In the genomic region with DNA sequence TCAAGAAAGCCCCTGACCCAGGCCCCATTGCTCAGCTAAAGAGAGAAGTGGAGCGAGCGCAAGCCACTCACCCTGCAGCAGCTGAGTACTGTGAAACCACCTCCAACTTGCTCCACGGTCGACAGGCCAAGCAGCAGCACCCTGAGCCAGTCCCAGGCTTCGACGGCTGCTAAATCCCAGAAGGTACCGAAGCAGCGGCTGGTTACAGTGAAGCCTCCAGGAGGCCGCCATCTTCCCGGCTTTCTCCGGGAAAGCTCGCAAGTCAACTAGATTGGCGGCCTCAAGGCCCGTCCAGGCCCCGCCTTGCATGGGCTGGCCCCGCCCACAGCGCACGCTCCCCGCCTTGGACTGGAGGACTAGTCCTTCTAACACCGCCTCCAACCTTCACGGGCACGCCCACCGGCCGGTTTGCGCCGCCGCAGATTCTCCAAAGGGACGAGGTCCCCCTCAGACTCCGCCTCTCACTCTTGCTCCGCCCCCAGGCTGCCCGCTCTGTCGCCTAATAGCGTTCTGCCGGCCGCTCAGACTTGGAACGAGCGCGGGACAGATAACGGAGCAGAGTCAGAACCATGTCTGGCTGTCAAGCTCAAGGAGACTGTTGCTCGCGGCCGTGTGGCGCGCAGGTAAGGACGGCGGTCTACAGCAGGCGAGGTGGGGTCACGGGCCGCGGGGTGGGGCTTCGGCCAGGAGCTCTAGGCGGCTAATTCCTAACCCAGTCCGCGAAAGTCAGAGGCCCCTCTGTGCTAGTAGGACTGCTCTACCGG, we compare ENCODE assay signal across 8 mouse cellular contexts. TPM values are rescaled to one million over a fixed set of nuclear protein-coding genes. Genes with fewer than 3 reads are reported as not detected.
A peak's percentile ranks its signal among the peaks of the same experiment; 100 is the strongest.
DNase-seq lines count a peak whose midpoint lies in the region; ATAC-seq and TF ChIP-seq lines count a peak whose summit lies in the region.

Pdhx (minus strand) TSS at position 295 of the 764 bp plus-strand sequence.
Apip (plus strand) TSS at position 457 of the 764 bp plus-strand sequence.

- peak within 1 kb of the TSS; percentile 82 for H3K9ac ChIP-seq in hindbrain, embryonic 13.5 days

- H3K36me3 ChIP-seq in hindbrain, embryonic 13.5 days = peaks cover 4% of the 10 kb centered on the region; the same call in 1 of the 2 replicates

- peak; percentile 87 for DNase-seq in Patski (ENCODE audit: low read depth, low spot score)
- DNase-seq in cerebellum, postnatal 14 days = peak; percentile 100
- peak; percentile 99 to 100 for DNase-seq in frontal cortex, postnatal 14 days (ENCODE audit: low spot score in 2 of 2)
- peak; percentile 97 for DNase-seq in layer of hippocampus, postnatal 25 days (ENCODE audit: extremely low spot score in 1 of 2, low spot score in 1 of 2)
- peak; percentile 100 for DNase-seq in lung, postnatal 25 days (ENCODE audit: low spot score)
- peak; percentile 100 for DNase-seq in retina, embryonic 14.5 days (ENCODE audit: low spot score)
- peak; percentile 100 for DNase-seq in thymus, postnatal 4 days

- H3K4me3 ChIP-seq in hindbrain, embryonic 13.5 days = peak within 1 kb of the TSS; percentile 62

- POLR2A ChIA-PET in Patski (lab: Charles Lee) = interaction anchor here (0.8 to 1.4 kb wide), 3 partner anchors 9 to 24 kb away, joined by 3 read pairs; no protein-coding TSS in a partner anchor

- peak within 1 kb of the TSS; percentile 88 for H3K27ac ChIP-seq in hindbrain, embryonic 13.5 days

- H3K4me2 ChIP-seq in hindbrain, embryonic 13.5 days = peak within 1 kb of the TSS; percentile 63

- peaks cover 23% of the 10 kb centered on the region for H3K4me1 ChIP-seq in hindbrain, embryonic 13.5 days (replicated peaks)

- H3K9me3 ChIP-seq in hindbrain, embryonic 13.5 days = no peaks in the 10 kb centered on the region

- no peak for TF ChIP-seq CTCF in Patski (IDR thresholded peaks at IDR 0.05)

- ATAC-seq in Patski = peak; percentile 98
- peak; percentile 100 for ATAC-seq in hindbrain, embryonic 13.5 days (ENCODE audit: low FRiP score)

- in situ Hi-C loops in Patski (cut with MboI; ENCODE audit: low pct_unique_long_range_greater_than_20kb) = loop anchor here (25.0 kb wide), 1 partner anchor 1161 kb away; no protein-coding TSS in a partner anchor

- under 1% methylated on average over 55 of the region's 55 CpGs for WGBS in hindbrain, embryonic 13.5 days

- no peaks in the 10 kb centered on the region for H3K27me3 ChIP-seq in Patski
- H3K27me3 ChIP-seq in hindbrain, embryonic 13.5 days = no peaks in the 10 kb centered on the region

- CTCF ChIA-PET in Patski (lab: Charles Lee) = interaction anchor here (0.7 to 2.2 kb wide), 2 partner anchors 11 kb away, joined by 3 to 7 read pairs; no protein-coding TSS in a partner anchor

RNA-seq across cellular contexts. Expression of gene Pdhx, which starts in this region (rescaled TPM):
- 43.4 TPM for polyA plus RNA-seq in Patski (2021)
- 61.3 and 62.5 TPM in 2 replicates for polyA plus RNA-seq in hindbrain, embryonic 13.5 days (2015; fragmentation: Nextera tagmentation; extraction: Ambion mirVana)
- total RNA-seq in layer of hippocampus, postnatal 25 days (2021) = 10 to 100 TPM; 64.7 to 67.1 TPM

RNA-seq across cellular contexts. Expression of gene Apip, which starts in this region (rescaled TPM):
- 48.6 TPM for polyA plus RNA-seq in Patski (2021)
- polyA plus RNA-seq in hindbrain, embryonic 13.5 days (2015; fragmentation: Nextera tagmentation; extraction: Ambion mirVana) = 54.6 and 57.2 TPM in 2 replicates
- total RNA-seq in layer of hippocampus, postnatal 25 days (2021) = 10 to 100 TPM; 23.9 to 24.5 TPM

Comparison
In these comparisons a context has a peak if more than half of its experiments do, and no peak if none do; other contexts are left out.
1. Peak in every context shown above with its lines: DNase-seq, ATAC-seq, H3K4me3 ChIP-seq and H3K27ac ChIP-seq.